Mouse (Mus musculus) stomach, postnatal 0 days (tissue): ENCODE results near the gene Gm20458.

Source experiments
- CTCF ChIP-seq: IDR thresholded peaks from 2 replicates; pipeline ENCODE4 v1.5.1; 2016; ENCODE audit warnings: antibody characterized with exemption, low read depth, mild to moderate bottlenecking, moderate library complexity
- EP300 ChIP-seq: optimal IDR thresholded peaks from 2 replicates; pipeline ENCODE3; 2016; ENCODE audit warnings: antibody characterized with exemption

DNA sequence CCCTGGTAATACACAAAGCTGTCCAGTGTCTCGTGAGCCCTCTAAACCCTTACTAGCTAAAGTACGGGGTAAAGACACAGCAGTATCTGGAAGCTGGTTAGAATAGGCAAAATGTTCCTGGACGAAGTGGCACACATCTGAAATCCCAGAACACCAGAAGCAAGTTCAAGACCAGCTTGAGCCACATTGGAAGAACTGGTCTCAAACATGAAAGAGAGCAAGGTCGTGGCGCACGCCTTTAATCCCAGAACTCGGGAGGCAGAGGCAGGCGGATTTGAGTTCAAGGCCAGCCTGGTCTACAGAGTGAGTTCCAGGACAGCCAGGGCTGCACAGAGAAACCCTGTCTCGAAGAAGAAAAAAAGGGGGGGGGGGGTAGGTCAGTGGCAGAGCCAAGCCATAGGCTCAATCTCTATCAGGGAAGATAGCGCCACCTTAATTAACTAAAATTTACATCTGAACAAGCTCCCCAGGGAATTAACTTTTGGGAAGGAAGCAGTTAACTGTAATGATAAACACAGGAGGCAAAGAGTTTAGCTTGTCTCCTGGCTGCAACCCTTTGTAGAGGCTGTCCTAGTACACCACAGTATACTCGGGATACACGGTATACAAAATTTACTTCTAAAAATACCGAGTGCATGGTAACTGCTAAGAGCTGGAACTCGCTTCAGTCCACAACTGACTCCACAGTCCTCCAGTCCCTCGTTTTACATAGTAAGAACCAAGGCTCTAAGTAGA, 30.7 kb upstream of the Gm20458 start:
- TF ChIP-seq EP300 (no peak), CTCF (no peak)
